Mouse (Mus musculus): Measurements from ENCODE around the gene Ackr1. TPM values are rescaled to one million over a fixed set of nuclear protein-coding genes. Genes with fewer than 3 reads are reported as not detected.

Ackr1 gene
- polyA plus RNA-seq, 1 experiment = 253 TPM

GRCm38 (mm10) chr1:173367356-173368046 lies 34.0 kb upstream of the Ackr1 start, which contains the start of gene Cadm3:
Gene Cadm3, minus strand, starts transcription at chr1:173367695.
- no peak for TF ChIP-seq CTCF (IDR thresholded peaks at IDR 0.05; ENCODE audit: borderline replicate concordance, insufficient read depth, low read depth, low read length)
- peak; percentile 87 for TF ChIP-seq POLR2A (IDR thresholded peaks at IDR 0.05; ENCODE audit: borderline replicate concordance, insufficient read depth, low read length)
- Histone ChIP-seq H3K4me1 (ENCODE audit: control insufficient read depth, insufficient read depth, low read length) (peaks cover 28% of the 10 kb centered on the region), H3K27me3 (ENCODE audit: control insufficient read depth, insufficient read depth, low read length) (no peaks in the 10 kb centered on the region), H3K4me3 (replicated peaks; ENCODE audit: insufficient read depth, low read depth, low read length) (peak within 1 kb of the TSS; percentile 92), H3K27ac (ENCODE audit: insufficient read depth, low read length) (peak within 1 kb of the TSS; percentile 89)
- WGBS = 2% methylated on average over 46 of the region's 46 CpGs
- peak; percentile 89 to 94 for DNase-seq

- DNase-seq = peak in 1 of 2 experiments; percentile 64
- Histone ChIP-seq H3K27ac (ENCODE audit: insufficient read depth, low read length) (peak overlapping the region; percentile 89), H3K27me3 (ENCODE audit: control insufficient read depth, insufficient read depth, low read length) (no peaks in the 10 kb centered on the region), H3K4me3 (replicated peaks; ENCODE audit: insufficient read depth, low read depth, low read length) (peak overlapping the region; percentile 92), H3K4me1 (ENCODE audit: control insufficient read depth, insufficient read depth, low read length) (peaks cover 28% of the 10 kb centered on the region)
- no peak for TF ChIP-seq CTCF (IDR thresholded peaks at IDR 0.05; ENCODE audit: borderline replicate concordance, insufficient read depth, low read depth, low read length)
- peak; percentile 32; the same call in 1 of the 2 replicates for TF ChIP-seq POLR2A (IDR thresholded peaks at IDR 0.05; ENCODE audit: borderline replicate concordance, insufficient read depth, low read length)
- WGBS = under 1% methylated on average over 31 of the region's 31 CpGs
Observed at GRCm38 (mm10) chr1:173366701-173367355, 33.3 kb upstream of the Ackr1 start.

- Histone ChIP-seq H3K27me3 (ENCODE audit: control insufficient read depth, insufficient read depth, low read length) (no peaks in the 10 kb centered on the region), H3K4me1 (ENCODE audit: control insufficient read depth, insufficient read depth, low read length) (peaks cover 27% of the 10 kb centered on the region), H3K4me3 (replicated peaks; ENCODE audit: insufficient read depth, low read depth, low read length) (peak overlapping the region; percentile 92), H3K27ac (ENCODE audit: insufficient read depth, low read length) (peak overlapping the region; percentile 89)
- peak; percentile 89 to 92 for DNase-seq
- TF ChIP-seq POLR2A (IDR thresholded peaks at IDR 0.05; ENCODE audit: borderline replicate concordance, insufficient read depth, low read length) = no peak; the same call in 1 of the 2 replicates
- no peak for TF ChIP-seq CTCF (IDR thresholded peaks at IDR 0.05; ENCODE audit: borderline replicate concordance, insufficient read depth, low read depth, low read length)
- 4% methylated on average over 13 of the region's 13 CpGs for WGBS
Observed at GRCm38 (mm10) chr1:173365970-173366409, 32.4 kb upstream of the Ackr1 start.

GRCm38 (mm10) chr1:173364125-173364800 lies 30.7 kb upstream of the Ackr1 start:
- WGBS = 9% methylated on average over 4 of the region's 4 CpGs
- H3K27ac ChIP-seq (ENCODE audit: insufficient read depth, low read length) = peak overlapping the region; percentile 63; the same call in 1 of the 2 replicates
- H3K4me1 ChIP-seq (ENCODE audit: control insufficient read depth, insufficient read depth, low read length) = peaks cover 18% of the 10 kb centered on the region; the same call in 1 of the 2 replicates
- H3K4me3 ChIP-seq (replicated peaks; ENCODE audit: insufficient read depth, low read depth, low read length) = peak overlapping the region; percentile 53
- no peak for TF ChIP-seq CTCF (IDR thresholded peaks at IDR 0.05; ENCODE audit: borderline replicate concordance, insufficient read depth, low read depth, low read length)
- TF ChIP-seq POLR2A (IDR thresholded peaks at IDR 0.05; ENCODE audit: borderline replicate concordance, insufficient read depth, low read length) = no peak
- H3K27me3 ChIP-seq (ENCODE audit: control insufficient read depth, insufficient read depth, low read length) = no peaks in the 10 kb centered on the region
- DNase-seq = peak; percentile 85 to 94

- peak in 1 of 2 experiments; percentile 61 for DNase-seq
- 13% methylated on average over 2 of the region's 2 CpGs for WGBS
- Histone ChIP-seq H3K4me3 (replicated peaks; ENCODE audit: insufficient read depth, low read depth, low read length) (no peak overlapping the region), H3K27ac (ENCODE audit: insufficient read depth, low read length) (peak overlapping the region; percentile 55; the same call in 1 of the 2 replicates), H3K4me1 (ENCODE audit: control insufficient read depth, insufficient read depth, low read length) (peaks cover 18% of the 10 kb centered on the region; the same call in 1 of the 2 replicates), H3K27me3 (ENCODE audit: control insufficient read depth, insufficient read depth, low read length) (no peaks in the 10 kb centered on the region)
- TF ChIP-seq CTCF (IDR thresholded peaks at IDR 0.05; ENCODE audit: borderline replicate concordance, insufficient read depth, low read depth, low read length) = no peak
- no peak for TF ChIP-seq POLR2A (IDR thresholded peaks at IDR 0.05; ENCODE audit: borderline replicate concordance, insufficient read depth, low read length)
Observed at GRCm38 (mm10) chr1:173363436-173363835, 29.9 kb upstream of the Ackr1 start.

GRCm38 (mm10) chr1:173361651-173362050 lies 28.1 kb upstream of the Ackr1 start:
- WGBS = 19% methylated on average over 6 of the region's 6 CpGs
- H3K4me1 ChIP-seq (ENCODE audit: control insufficient read depth, insufficient read depth, low read length) = peaks cover 31% of the 10 kb centered on the region; the same call in 1 of the 2 replicates
- peak overlapping the region; percentile 40 for H3K4me3 ChIP-seq (replicated peaks; ENCODE audit: insufficient read depth, low read depth, low read length)
- no peaks in the 10 kb centered on the region for H3K27me3 ChIP-seq (ENCODE audit: control insufficient read depth, insufficient read depth, low read length)
- peak overlapping the region; percentile 57; the same call in 1 of the 2 replicates for H3K27ac ChIP-seq (ENCODE audit: insufficient read depth, low read length)
- no peak for DNase-seq
- TF ChIP-seq POLR2A (IDR thresholded peaks at IDR 0.05; ENCODE audit: borderline replicate concordance, insufficient read depth, low read length) (no peak), CTCF (IDR thresholded peaks at IDR 0.05; ENCODE audit: borderline replicate concordance, insufficient read depth, low read depth, low read length) (no peak)

GRCm38 (mm10) chr1:173359590-173360290 lies 26.2 kb upstream of the Ackr1 start:
- DNase-seq = peak; percentile 83 to 96
- H3K4me1 ChIP-seq (ENCODE audit: control insufficient read depth, insufficient read depth, low read length) = peaks cover 44% of the 10 kb centered on the region
- peak overlapping the region; percentile 94; the same call in 1 of the 2 replicates for H3K27ac ChIP-seq (ENCODE audit: insufficient read depth, low read length)
- H3K4me3 ChIP-seq (replicated peaks; ENCODE audit: insufficient read depth, low read depth, low read length) = no peak overlapping the region
- 5% methylated on average over 4 of the region's 4 CpGs for WGBS
- no peaks in the 10 kb centered on the region for H3K27me3 ChIP-seq (ENCODE audit: control insufficient read depth, insufficient read depth, low read length)
- TF ChIP-seq POLR2A (IDR thresholded peaks at IDR 0.05; ENCODE audit: borderline replicate concordance, insufficient read depth, low read length) (no peak), CTCF (IDR thresholded peaks at IDR 0.05; ENCODE audit: borderline replicate concordance, insufficient read depth, low read depth, low read length) (no peak)
